Mouse (Mus musculus): ENCODE data around the gene Olfr424. TPM values are rescaled to one million over a fixed set of nuclear protein-coding genes. Genes with fewer than 3 reads are reported as not detected.

Gene Olfr424
- total and polyA plus RNA-seq, 3 experiments = not detected

DNA sequence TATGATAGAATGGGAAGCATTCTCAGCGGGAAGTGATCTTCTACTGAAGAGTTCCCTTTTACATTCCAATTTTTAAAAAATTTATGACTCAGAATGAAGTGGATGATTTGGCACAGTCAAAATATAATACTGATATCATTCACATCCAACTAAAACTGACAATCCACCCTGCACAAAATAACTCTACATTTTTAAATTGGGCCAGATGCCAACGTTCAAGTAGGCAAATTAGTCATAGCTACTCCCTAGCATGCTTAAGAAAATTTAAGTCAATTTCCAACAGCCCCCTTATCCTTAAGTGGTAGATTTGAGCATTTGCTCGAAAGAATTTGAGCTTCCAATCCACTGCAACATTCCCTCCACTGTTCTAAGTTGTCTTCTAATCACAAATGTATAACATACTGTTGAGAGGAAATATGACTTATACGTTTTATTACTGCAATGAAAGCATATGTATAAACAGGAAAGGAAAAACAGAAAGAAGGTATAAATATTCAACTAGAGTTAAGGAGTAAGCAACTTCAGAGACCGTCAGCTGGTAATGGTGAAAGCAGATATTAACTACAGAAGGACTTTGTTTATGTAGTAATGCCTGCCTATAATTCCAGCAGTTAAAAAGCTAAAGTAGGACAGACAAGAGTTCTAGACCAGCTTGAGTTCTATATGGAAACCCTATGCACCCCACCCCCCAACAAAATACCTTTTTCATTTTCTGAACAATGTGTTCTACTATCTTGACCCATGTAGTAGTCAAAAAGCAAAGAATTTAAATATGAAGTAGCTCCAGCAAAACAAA is 39.6 kb downstream of the Olfr424 start:
- Histone ChIP-seq H3K9ac (ENCODE audit: control insufficient read depth, low read depth, low read length, poor library complexity, severe bottlenecking) (peak overlapping the region; percentile 28; the same call in 1 of the 2 replicates), H3K27ac (ENCODE audit: control insufficient read depth, low read depth, low read length) (peak overlapping the region; percentile 76)

GRCm38 (mm10) chr1:174171537-174171936 is 40.2 kb downstream of the Olfr424 start:
- peak overlapping the region; percentile 96 for H3K27ac ChIP-seq (ENCODE audit: control insufficient read depth, low read depth, low read length)
- H3K27me3 ChIP-seq (ENCODE audit: control insufficient read depth in 1 of 2, insufficient read depth in 2 of 2, low read length in 2 of 2) = no peaks in the 10 kb centered on the region
- peak overlapping the region in 1 of 2 experiments; percentile 17; a peak in 2 of 4 replicates for H3K4me3 ChIP-seq (ENCODE audit: control insufficient read depth in 1 of 2, insufficient read depth in 1 of 2, low read depth in 2 of 2, low read length in 2 of 2)
- peaks cover 7% of the 10 kb centered on the region in 2 experiments for H3K4me1 ChIP-seq (ENCODE audit: control insufficient read depth in 1 of 2, insufficient read depth in 2 of 2, low read length in 2 of 2)
- peak; percentile 90 for DNase-seq (ENCODE audit: low read depth, low spot score)
- H3K9me3 ChIP-seq (replicated peaks; ENCODE audit: insufficient read depth, low read length) = no peaks in the 10 kb centered on the region
- H3K36me3 ChIP-seq (ENCODE audit: control insufficient read depth in 1 of 2, insufficient read depth in 2 of 2, low read length in 2 of 2) = peaks cover 9 to 16% of the 10 kb centered on the region in 2 experiments
- peaks cover 10% of the 10 kb centered on the region for H3K79me2 ChIP-seq (ENCODE audit: control insufficient read depth, insufficient read depth, low read length, poor library complexity)
- H3K9ac ChIP-seq (ENCODE audit: control insufficient read depth, low read depth, low read length, poor library complexity, severe bottlenecking) = peak overlapping the region; percentile 41; the same call in 1 of the 2 replicates
- TF ChIP-seq MEF2A (IDR thresholded peaks at IDR 0.05; ENCODE audit: extremely low read depth, insufficient replicate concordance, low read depth, low read length, poor library complexity, severe bottlenecking) = no peak
- no peak for TF ChIP-seq RAD21 (IDR thresholded peaks at IDR 0.05; ENCODE audit: low read depth, low read length)
- no peak for TF ChIP-seq USF2 (IDR thresholded peaks at IDR 0.05; ENCODE audit: borderline replicate concordance in 1 of 2, insufficient read depth in 1 of 2, low read depth in 1 of 2, low read length in 2 of 2)
- TF ChIP-seq HCFC1 (IDR thresholded peaks at IDR 0.05; ENCODE audit: low read depth, low read length) = peak; percentile 17; the same call in 1 of the 2 replicates
- TF ChIP-seq USF1 (IDR thresholded peaks at IDR 0.05; ENCODE audit: low read depth, low read length) = no peak
- peak; percentile 97 for TF ChIP-seq TAL1 (IDR thresholded peaks at IDR 0.05; ENCODE audit: low read length)
- TF ChIP-seq MAX (IDR thresholded peaks at IDR 0.05; ENCODE audit: low read length) = 0 out of 2 replicates have a peak, but pooled peaks have one; percentile 37
- TF ChIP-seq NELFE (IDR thresholded peaks at IDR 0.05; ENCODE audit: low read depth, low read length) = peak; percentile 48; the same call in 1 of the 2 replicates
- TF ChIP-seq SIN3A (IDR thresholded peaks at IDR 0.05; ENCODE audit: low read length) = peak; percentile 80
- no peak for TF ChIP-seq GABPA (IDR thresholded peaks at IDR 0.05; ENCODE audit: low read depth, low read length)
- TF ChIP-seq ELF1 (IDR thresholded peaks at IDR 0.05; ENCODE audit: low read depth, low read length) = no peak
- TF ChIP-seq UBTF (IDR thresholded peaks at IDR 0.05; ENCODE audit: borderline replicate concordance, insufficient read depth, low read depth, low read length) = no peak
- no peak for TF ChIP-seq ZC3H11A (IDR thresholded peaks at IDR 0.05; ENCODE audit: low read depth, low read length)
- TF ChIP-seq POLR2AphosphoS2 (IDR thresholded peaks at IDR 0.05; ENCODE audit: low read length) = peak; percentile 69; the same call in 1 of the 2 replicates
- no peak for TF ChIP-seq ZKSCAN1 (IDR thresholded peaks at IDR 0.05; ENCODE audit: low read depth, low read length)
- 0 out of 2 replicates have a peak, but pooled peaks have one; percentile 55 for TF ChIP-seq MXI1 (IDR thresholded peaks at IDR 0.05; ENCODE audit: low read depth, low read length)
- TF ChIP-seq BHLHE40 (IDR thresholded peaks at IDR 0.05; ENCODE audit: borderline replicate concordance, low read depth, low read length) = no peak
- TF ChIP-seq GATA1 (IDR thresholded peaks at IDR 0.05; ENCODE audit: low read depth, low read length) = peak; percentile 94
- TF ChIP-seq ZMIZ1 (IDR thresholded peaks at IDR 0.05; ENCODE audit: low read depth, low read length) = no peak

More for the DNA sequence above, 39.6 kb downstream of the Olfr424 start:
- H3K4me1 ChIP-seq (ENCODE audit: control insufficient read depth in 1 of 2, insufficient read depth in 2 of 2, low read length in 2 of 2) = peaks cover 7% of the 10 kb centered on the region in 2 experiments
- H3K27me3 ChIP-seq (ENCODE audit: control insufficient read depth in 1 of 2, insufficient read depth in 2 of 2, low read length in 2 of 2) = no peaks in the 10 kb centered on the region
- H3K79me2 ChIP-seq (ENCODE audit: control insufficient read depth, insufficient read depth, low read length, poor library complexity) = peaks cover 10% of the 10 kb centered on the region
- peaks cover 2 to 16% of the 10 kb centered on the region in 2 experiments for H3K36me3 ChIP-seq (ENCODE audit: control insufficient read depth in 1 of 2, insufficient read depth in 2 of 2, low read length in 2 of 2)
- no peaks in the 10 kb centered on the region for H3K9me3 ChIP-seq (replicated peaks; ENCODE audit: insufficient read depth, low read length)
- H3K4me3 ChIP-seq (ENCODE audit: control insufficient read depth in 1 of 2, insufficient read depth in 1 of 2, low read depth in 2 of 2, low read length in 2 of 2) = peak overlapping the region in 1 of 2 experiments; percentile 17; a peak in 2 of 4 replicates
- TF ChIP-seq EP300 (IDR thresholded peaks at IDR 0.05; ENCODE audit: low read depth in 1 of 2, low read length in 2 of 2) (peak in 1 of 2 experiments; percentile 21; a peak in 1 of 4 replicates), ELF1 (IDR thresholded peaks at IDR 0.05; ENCODE audit: low read depth, low read length) (no peak), GATA1 (IDR thresholded peaks at IDR 0.05; ENCODE audit: low read depth, low read length) (0 out of 2 replicates have a peak, but pooled peaks have one; percentile 3), ZKSCAN1 (IDR thresholded peaks at IDR 0.05; ENCODE audit: low read depth, low read length) (no peak), ETS1 (IDR thresholded peaks at IDR 0.05; ENCODE audit: low read depth, low read length) (peak; percentile 52), CHD1 (IDR thresholded peaks at IDR 0.05; ENCODE audit: low read depth, low read length) (0 out of 2 replicates have a peak, but pooled peaks have one; percentile 58), MAZ (IDR thresholded peaks at IDR 0.05; ENCODE audit: low read depth, low read length) (no peak), MYB (IDR thresholded peaks at IDR 0.05; ENCODE audit: low read depth, low read length) (no peak), POLR2AphosphoS2 (IDR thresholded peaks at IDR 0.05; ENCODE audit: low read length) (no peak), CHD2 (IDR thresholded peaks at IDR 0.05; ENCODE audit: low read length) (0 out of 2 replicates have a peak, but pooled peaks have one; percentile 17), HCFC1 (IDR thresholded peaks at IDR 0.05; ENCODE audit: low read depth, low read length) (no peak), USF1 (IDR thresholded peaks at IDR 0.05; ENCODE audit: low read depth, low read length) (no peak), MEF2A (IDR thresholded peaks at IDR 0.05; ENCODE audit: extremely low read depth, insufficient replicate concordance, low read depth, low read length, poor library complexity, severe bottlenecking) (no peak), POLR2A (IDR thresholded peaks at IDR 0.05; ENCODE audit: control insufficient read depth in 1 of 2, insufficient read depth in 1 of 2, low read depth in 1 of 2, low read length in 2 of 2, poor library complexity in 1 of 2) (no peak), CTCF (IDR thresholded peaks at IDR 0.05 in 2 of 3, conservative IDR thresholded peaks at IDR 0.05 in 1 of 3; ENCODE audit: control insufficient read depth in 1 of 3, insufficient read depth in 1 of 3, low read depth in 2 of 3, low read length in 3 of 3, poor library complexity in 1 of 3, severe bottlenecking in 1 of 3) (no peak), RCOR1 (IDR thresholded peaks at IDR 0.05; ENCODE audit: low read depth, low read length) (peak; percentile 0; the same call in 1 of the 2 replicates), TBP (IDR thresholded peaks at IDR 0.05; ENCODE audit: low read depth, low read length) (no peak), NRF1 (IDR thresholded peaks at IDR 0.05; ENCODE audit: insufficient read depth, low read depth, low read length, poor library complexity, severe bottlenecking) (no peak), GABPA (IDR thresholded peaks at IDR 0.05; ENCODE audit: low read depth, low read length) (0 out of 2 replicates have a peak, but pooled peaks have one; percentile 36), NELFE (IDR thresholded peaks at IDR 0.05; ENCODE audit: low read depth, low read length) (peak; percentile 21; the same call in 1 of the 2 replicates), MAX (IDR thresholded peaks at IDR 0.05; ENCODE audit: low read length) (no peak)
- DNase-seq (ENCODE audit: low read depth, low spot score) = peak; percentile 77
